Mouse (Mus musculus) forebrain, embryonic 11.5 days (tissue): ENCODE data around the gene Bach2. TPM values are rescaled to one million over a fixed set of nuclear protein-coding genes. Genes with fewer than 3 reads are reported as not detected.

Experiments
- ATAC-seq: fragments of 200-750 bp; cut with Nextera tagmentation; replicated peaks from 2 replicates; pipeline ENCODE4 v1.8.0; 2017; ENCODE audit warnings: moderate TSS enrichment; ENCODE audit not compliant: low FRiP score
- DNase-seq: peaks from one replicate; pipeline ENCODE4 v3.0.0-alpha.2; 2017; ENCODE audit warnings: low spot score
- H3K27ac ChIP-seq: fragments of 300-500 bp; sonication (generic); 2 replicates; pipeline ENCODE4 v1.5.1; 2014; ENCODE audit warnings: low read depth, low read length
- H3K27me3 ChIP-seq: fragments of 300-500 bp; sonication (generic); 2 replicates; pipeline ENCODE4 v1.6.1; 2014; ENCODE audit warnings: mild to moderate bottlenecking, low read length, mixed read lengths; ENCODE audit not compliant: control insufficient read depth, insufficient read depth
- H3K36me3 ChIP-seq: fragments of 300-500 bp; sonication (generic); 2 replicates; pipeline ENCODE4 v1.6.1; 2014; ENCODE audit warnings: mild to moderate bottlenecking, low read length, moderate library complexity, mixed read lengths; ENCODE audit not compliant: control insufficient read depth, insufficient read depth
- H3K4me1 ChIP-seq: fragments of 300-500 bp; sonication (generic); replicated peaks from 2 replicates; pipeline ENCODE4 v1.6.1; 2014; ENCODE audit warnings: low read length, mixed read lengths; ENCODE audit not compliant: control insufficient read depth, insufficient read depth
- H3K4me2 ChIP-seq: fragments of 300-500 bp; sonication (generic); 2 replicates; pipeline ENCODE4 v1.6.1; 2014; ENCODE audit warnings: low read depth, mild to moderate bottlenecking, low read length, moderate library complexity, mixed read lengths; ENCODE audit not compliant: severe bottlenecking
- H3K4me3 ChIP-seq: fragments of 300-500 bp; sonication (generic); 2 replicates; pipeline ENCODE4 v1.5.1; 2014; ENCODE audit warnings: low read depth, low read length
- H3K9ac ChIP-seq: fragments of 300-500 bp; sonication (generic); 2 replicates; pipeline ENCODE4 v1.6.1; 2014; ENCODE audit warnings: low read length
- H3K9me3 ChIP-seq: fragments of 300-500 bp; sonication (generic); 2 replicates; pipeline ENCODE4 v1.6.1; 2016; ENCODE audit warnings: low read length, mixed read lengths; ENCODE audit not compliant: control insufficient read depth
- WGBS: fragments of 180-500 bp; shearing (Covaris S2); extraction: QIAGEN DNeasy Blood & Tissue Kit; methylation state at CpG from one replicate; pipeline ENCODE4 v1.1.7; 2014; 5-methylcytosine and 5-hydroxymethylcytosine counted together
- polyA plus RNA-seq: library from polyadenylated mRNA; unstranded; fragments of >200 nt; fragmentation: Nextera tagmentation; extraction: Ambion mirVana; gene quantifications from 2 replicates; pipeline ENCODE4 v1.2.1, GENCODE M21; 2014

Bach2 gene
- polyA plus RNA-seq, 1 experiment from 2014 or later: 16.2 TPM

DNA sequence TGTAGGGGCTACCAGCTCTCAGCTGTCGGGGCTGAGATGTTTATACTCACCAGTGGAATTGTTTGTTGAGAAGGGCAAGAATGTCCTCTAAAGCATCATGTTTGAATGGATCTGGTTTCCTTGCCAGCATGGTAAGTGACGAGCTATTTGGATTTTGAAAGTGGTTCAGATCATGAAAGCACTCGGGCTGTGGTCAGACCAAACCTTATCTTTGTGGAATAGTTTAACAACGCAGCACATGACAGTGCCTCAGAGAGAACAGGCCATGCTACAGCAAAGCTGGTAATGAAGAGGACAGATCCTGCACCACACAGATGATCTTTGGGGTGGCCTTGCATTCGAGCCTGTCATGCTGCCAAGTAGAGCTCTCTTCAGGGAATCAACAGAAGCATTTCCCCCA, 68.6 kb downstream of the Bach2 start:
- no peak for ATAC-seq
- H3K4me3 ChIP-seq: no peak overlapping the region
- H3K9me3 ChIP-seq: no peaks in the 10 kb centered on the region

DNA sequence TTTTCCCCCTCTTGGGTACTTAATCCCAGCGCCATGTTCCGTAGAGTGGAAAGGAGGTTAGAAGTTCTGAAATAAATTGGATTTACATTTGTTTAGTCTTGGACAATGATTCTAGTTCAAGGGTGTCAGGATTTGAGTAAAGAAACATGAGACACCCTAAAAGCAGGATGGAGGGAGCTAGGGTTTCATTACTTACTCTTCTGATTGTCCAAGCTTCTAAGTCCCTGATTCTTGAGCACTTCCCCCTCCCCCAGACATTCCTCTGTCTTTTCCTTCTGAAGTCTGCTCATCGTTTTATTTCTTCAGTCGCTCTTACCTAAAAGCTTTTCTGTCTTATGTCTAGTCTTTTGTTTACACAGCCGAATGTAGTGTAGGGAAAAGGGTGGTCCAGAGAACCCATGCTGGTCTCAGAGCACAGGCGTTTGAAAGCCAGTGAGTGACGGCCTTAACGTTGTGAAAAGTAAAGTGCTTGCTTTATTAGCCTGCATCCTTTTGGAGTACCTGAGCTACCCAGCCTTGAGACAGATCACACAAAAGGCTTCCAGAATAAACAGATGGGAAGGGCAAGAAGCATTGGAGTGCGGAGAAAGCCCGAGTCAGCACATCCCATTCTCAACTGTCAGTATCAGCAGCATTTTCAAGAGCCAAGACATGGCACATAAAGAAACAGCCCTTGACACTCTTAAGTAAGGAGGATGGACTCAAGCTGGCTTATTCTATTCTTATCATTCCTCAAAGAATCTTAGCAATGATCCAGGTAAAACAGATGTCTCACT, 73.8 kb downstream of the Bach2 start:
- 63% methylated on average over 10 of the region's 10 CpGs for WGBS

More for the DNA sequence above, 68.6 kb downstream of the Bach2 start:
- Histone ChIP-seq H3K27ac (no peak overlapping the region), H3K4me2 (no peak overlapping the region), H3K36me3 (no peaks in the 10 kb centered on the region; the same call in 1 of the 2 replicates), H3K9ac (no peak overlapping the region), H3K4me1 (peaks cover 34% of the 10 kb centered on the region), H3K27me3 (no peaks in the 10 kb centered on the region)
- no peak for DNase-seq
- 91% methylated on average over 5 of the region's 5 CpGs for WGBS

DNA sequence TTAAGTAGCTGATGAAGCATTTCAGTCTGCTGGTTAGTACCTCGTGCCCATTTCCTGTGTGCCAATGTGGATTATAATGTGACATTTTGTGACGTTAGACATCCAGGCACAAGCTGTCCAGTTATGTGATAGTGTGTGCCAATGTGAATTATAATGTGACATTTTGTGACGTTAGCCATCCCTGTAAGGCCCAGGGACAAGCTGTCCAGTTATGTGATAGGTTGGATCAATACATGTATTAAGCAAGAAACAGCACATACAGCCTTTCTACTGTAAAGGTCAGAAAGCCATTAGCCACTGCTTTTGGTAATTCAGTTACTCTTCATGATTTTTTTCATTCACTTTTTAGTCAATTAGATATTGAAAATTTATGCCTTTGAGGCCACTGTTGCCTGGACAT, 76.3 kb downstream of the Bach2 start:
- Histone ChIP-seq H3K27ac (no peak overlapping the region), H3K27me3 (no peaks in the 10 kb centered on the region), H3K4me3 (no peak overlapping the region), H3K9me3 (peaks cover 4% of the 10 kb centered on the region; the same call in 1 of the 2 replicates), H3K9ac (no peak overlapping the region), H3K36me3 (no peaks in the 10 kb centered on the region), H3K4me1 (no peaks in the 10 kb centered on the region), H3K4me2 (no peak overlapping the region)
- 93% methylated on average over 3 of the region's 3 CpGs for WGBS
- ATAC-seq (no peak), DNase-seq (no peak)

More for the DNA sequence above, 73.8 kb downstream of the Bach2 start:
- Histone ChIP-seq H3K27me3 (no peaks in the 10 kb centered on the region), H3K9me3 (peaks cover 4% of the 10 kb centered on the region; the same call in 1 of the 2 replicates), H3K4me3 (no peak overlapping the region), H3K27ac (no peak overlapping the region), H3K4me2 (no peak overlapping the region), H3K9ac (no peak overlapping the region), H3K36me3 (no peaks in the 10 kb centered on the region; the same call in 1 of the 2 replicates), H3K4me1 (no peaks in the 10 kb centered on the region)
- DNase-seq (no peak), ATAC-seq (no peak)

DNA sequence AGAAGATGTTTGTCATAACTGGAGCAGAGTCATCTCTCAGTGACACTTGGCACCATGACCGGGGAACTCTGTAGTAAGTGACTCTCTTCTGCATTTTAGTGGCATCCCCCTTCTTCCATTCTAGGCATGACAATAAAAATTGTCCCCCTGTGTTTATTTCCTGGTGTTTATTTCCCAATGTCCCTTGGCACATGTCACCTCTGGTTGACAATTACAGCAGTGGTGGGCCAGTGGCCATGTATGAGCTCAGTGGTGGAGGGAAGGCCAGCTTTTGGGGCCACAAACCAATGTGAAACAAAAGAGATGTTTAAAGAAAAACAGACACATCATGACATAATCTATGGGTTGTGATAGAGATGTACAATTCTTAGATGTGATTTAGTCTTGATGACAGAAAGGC, 80.0 kb downstream of the Bach2 start:
- Histone ChIP-seq H3K4me3 (no peak overlapping the region), H3K27me3 (peaks cover under 1% of the 10 kb centered on the region; the same call in 1 of the 2 replicates), H3K36me3 (no peaks in the 10 kb centered on the region), H3K4me2 (no peak overlapping the region), H3K4me1 (no peaks in the 10 kb centered on the region), H3K27ac (no peak overlapping the region), H3K9ac (no peak overlapping the region), H3K9me3 (peaks cover 4% of the 10 kb centered on the region; the same call in 1 of the 2 replicates)
- no peak for ATAC-seq
- 96% methylated on average over 1 of the region's 1 CpGs for whole genome bisulfite sequencing
- DNase-seq: no peak

DNA sequence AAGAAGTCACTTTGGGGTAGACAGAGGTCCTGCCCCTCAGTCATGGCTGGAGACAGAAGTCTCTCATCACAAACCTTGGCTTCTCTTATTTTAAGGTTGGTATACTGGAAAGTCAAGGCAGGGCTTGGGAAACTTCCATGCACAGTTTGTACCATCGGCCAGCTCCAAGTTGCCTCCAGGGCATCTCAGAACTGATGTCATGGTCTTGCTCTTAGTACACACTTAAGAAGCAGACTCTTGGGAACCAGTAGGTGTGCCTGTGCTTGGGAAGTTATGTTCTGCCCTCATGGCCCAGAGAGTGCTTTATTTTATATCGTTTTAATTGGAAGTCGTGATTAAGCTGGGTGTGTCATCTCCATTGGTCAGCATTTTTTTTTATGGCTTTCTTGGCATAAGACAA, 80.7 kb downstream of the Bach2 start:
- no peaks in the 10 kb centered on the region for H3K36me3 ChIP-seq
- DNase-seq: no peak
- no peak overlapping the region for H3K27ac ChIP-seq
- no peak overlapping the region for H3K4me2 ChIP-seq
- no peaks in the 10 kb centered on the region for H3K4me1 ChIP-seq
- WGBS: 88% methylated on average over 3 of the region's 3 CpGs
- peaks cover 2% of the 10 kb centered on the region; the same call in 1 of the 2 replicates for H3K27me3 ChIP-seq
- no peak overlapping the region for H3K9ac ChIP-seq
- H3K9me3 ChIP-seq: peaks cover 4% of the 10 kb centered on the region; the same call in 1 of the 2 replicates
- no peak overlapping the region for H3K4me3 ChIP-seq
- no peak for ATAC-seq

DNA sequence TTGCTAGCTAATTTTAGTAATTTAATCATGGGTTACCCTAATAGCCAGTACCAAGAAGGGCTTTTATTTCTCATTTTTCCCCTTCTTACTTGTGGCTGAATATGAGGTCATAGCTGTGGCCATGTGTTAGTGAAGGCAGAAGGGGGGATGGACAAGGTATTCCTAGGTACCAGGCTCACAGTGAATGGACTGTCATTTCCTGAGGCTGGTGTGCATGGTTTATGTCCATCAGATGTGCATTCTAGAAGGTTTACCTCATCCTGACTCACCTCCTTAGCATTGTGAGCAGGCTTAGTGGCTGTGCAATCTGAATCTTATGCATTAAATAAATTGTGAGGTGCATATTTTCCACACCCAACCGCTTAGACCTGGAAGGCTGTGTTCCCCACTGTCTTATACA, 81.4 kb downstream of the Bach2 start:
- peaks cover 2% of the 10 kb centered on the region; the same call in 1 of the 2 replicates for H3K27me3 ChIP-seq
- H3K9me3 ChIP-seq: peaks cover 4% of the 10 kb centered on the region; the same call in 1 of the 2 replicates
- no peak for DNase-seq
- H3K4me1 ChIP-seq: no peaks in the 10 kb centered on the region
- H3K9ac ChIP-seq: no peak overlapping the region
- WGBS: 97% methylated on average over 1 of the region's 1 CpGs
- H3K4me3 ChIP-seq: no peak overlapping the region
- no peak for ATAC-seq
- H3K36me3 ChIP-seq: no peaks in the 10 kb centered on the region
- no peak overlapping the region for H3K27ac ChIP-seq
- H3K4me2 ChIP-seq: no peak overlapping the region

DNA sequence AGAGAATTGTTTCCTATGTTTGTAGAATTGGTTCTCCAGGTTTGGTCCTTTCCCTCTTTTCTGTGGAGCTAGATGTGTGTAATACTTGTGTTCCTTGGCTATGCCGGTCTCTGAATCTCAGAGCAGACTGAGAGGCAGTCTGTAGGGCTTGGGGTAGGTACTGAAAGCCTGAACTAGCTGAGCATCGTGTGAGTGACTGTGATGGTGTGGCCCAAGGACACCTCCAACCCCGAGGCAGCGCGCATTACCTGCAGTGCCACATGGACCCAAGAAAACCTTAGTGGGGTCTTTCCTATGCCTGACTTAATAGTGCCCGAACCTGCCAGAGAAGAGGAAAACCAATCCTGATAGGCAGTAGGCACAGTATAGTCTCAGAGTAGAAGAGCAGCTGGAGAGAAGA, 85.5 kb downstream of the Bach2 start:
- H3K36me3 ChIP-seq: no peaks in the 10 kb centered on the region
- DNase-seq (no peak), ATAC-seq (no peak)
- H3K4me3 ChIP-seq: no peak overlapping the region
- WGBS: 97% methylated on average over 6 of the region's 6 CpGs
- H3K27me3 ChIP-seq: peaks cover 2% of the 10 kb centered on the region; the same call in 1 of the 2 replicates
- no peak overlapping the region for H3K4me2 ChIP-seq
- no peaks in the 10 kb centered on the region for H3K9me3 ChIP-seq
- no peak overlapping the region for H3K27ac ChIP-seq
- no peak overlapping the region for H3K9ac ChIP-seq
- peaks cover 20% of the 10 kb centered on the region for H3K4me1 ChIP-seq

DNA sequence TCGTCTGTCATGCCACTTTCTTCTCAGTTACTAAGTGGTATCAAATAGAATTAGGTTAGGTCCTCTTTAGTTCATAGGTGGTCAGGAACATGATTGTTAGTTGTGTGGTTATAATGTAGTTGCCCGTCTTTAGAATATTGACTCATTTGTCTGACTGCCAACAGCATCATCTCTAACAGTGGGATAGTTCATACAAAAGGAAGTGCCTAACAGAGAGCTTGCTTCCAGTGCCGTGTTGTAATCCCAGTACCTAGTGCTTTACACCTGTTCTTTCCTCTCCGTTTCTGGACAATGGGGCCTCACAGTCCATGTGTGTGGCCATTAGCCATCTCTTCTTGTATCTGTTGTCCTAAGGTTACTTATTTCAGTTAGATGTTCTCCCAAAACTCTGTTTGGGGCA, 86.4 kb downstream of the Bach2 start:
- DNase-seq: no peak
- 79% methylated on average over 4 of the region's 4 CpGs for WGBS

More for the DNA sequence above, 86.4 kb downstream of the Bach2 start:
- H3K27ac ChIP-seq: no peak overlapping the region
- H3K4me2 ChIP-seq: no peak overlapping the region
- no peak overlapping the region for H3K9ac ChIP-seq
- peaks cover 20% of the 10 kb centered on the region for H3K4me1 ChIP-seq
- H3K27me3 ChIP-seq: peaks cover 2% of the 10 kb centered on the region; the same call in 1 of the 2 replicates
- H3K9me3 ChIP-seq: no peaks in the 10 kb centered on the region
- ATAC-seq: no peak
- H3K4me3 ChIP-seq: no peak overlapping the region
- H3K36me3 ChIP-seq: no peaks in the 10 kb centered on the region
